Mouse (Mus musculus) heart, adult 8-10 months (tissue): ENCODE data around the gene Nol7. TPM values are rescaled to one million over a fixed set of nuclear protein-coding genes. Genes with fewer than 3 reads are reported as not detected.
A peak's percentile ranks its signal among the peaks of the same experiment; 100 is the strongest.

Source experiments
- DNase-seq: peaks from one replicate; pipeline ENCODE4 v3.0.0; 2022; ENCODE audit warnings: low spot score
- total RNA-seq, 4 experiments: library from RNA; stranded (reverse); gene quantifications; 2 replicates each; pipeline ENCODE4 v1.2.4; 2022

Gene Nol7
- 100 to 1,000 TPM in 3 of 4 experiments, 10 to 100 TPM in 1; 84.2 to 130 (median 113) TPM for total RNA-seq

DNA sequence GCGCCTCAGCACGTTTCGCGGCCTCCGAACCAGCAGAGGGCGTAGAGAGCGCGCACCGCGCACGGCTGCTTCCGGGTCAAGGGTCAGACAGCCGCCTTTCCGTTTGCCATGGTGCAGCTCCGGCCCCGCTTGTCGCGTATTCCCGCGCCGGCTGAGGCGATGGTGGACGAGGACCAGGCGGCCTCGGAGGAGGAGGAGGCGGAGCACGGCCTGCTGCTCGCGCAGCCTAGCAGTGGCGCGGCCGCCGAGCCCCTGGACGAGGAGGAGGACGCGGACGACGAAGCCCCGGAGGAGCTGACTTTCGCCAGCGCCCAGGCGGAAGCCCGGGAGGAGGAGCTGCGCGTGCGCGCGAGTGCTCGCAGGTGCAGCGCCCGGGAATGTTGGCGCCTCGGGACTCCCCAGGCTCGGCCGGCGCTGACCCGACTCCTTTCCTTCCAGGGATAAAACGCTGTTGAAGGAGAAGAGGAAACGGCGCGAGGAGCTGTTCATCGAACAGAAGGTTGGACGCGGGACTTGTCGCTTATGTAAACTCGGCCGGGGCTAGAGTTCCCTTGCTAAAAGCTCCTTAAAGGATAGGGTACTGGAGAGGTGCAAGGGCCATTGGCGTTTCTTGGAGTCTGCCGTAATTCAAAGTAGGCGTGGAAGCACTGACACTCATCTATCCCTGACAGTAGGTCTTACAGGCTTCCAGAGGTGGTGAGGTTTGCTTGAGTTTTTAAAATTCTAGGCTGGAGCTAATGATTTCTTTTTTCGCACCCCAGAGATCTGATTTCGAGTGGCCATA, at the start of gene Nol7:
TSS of gene Nol7 (plus strand) at position 94 of the 784 bp plus-strand sequence.
- peak; percentile 93 for DNase-seq

GRCm38 (mm10) chr13:43349376-43349775, 48.8 kb upstream of the Nol7 start:
- no peak for DNase-seq

DNA sequence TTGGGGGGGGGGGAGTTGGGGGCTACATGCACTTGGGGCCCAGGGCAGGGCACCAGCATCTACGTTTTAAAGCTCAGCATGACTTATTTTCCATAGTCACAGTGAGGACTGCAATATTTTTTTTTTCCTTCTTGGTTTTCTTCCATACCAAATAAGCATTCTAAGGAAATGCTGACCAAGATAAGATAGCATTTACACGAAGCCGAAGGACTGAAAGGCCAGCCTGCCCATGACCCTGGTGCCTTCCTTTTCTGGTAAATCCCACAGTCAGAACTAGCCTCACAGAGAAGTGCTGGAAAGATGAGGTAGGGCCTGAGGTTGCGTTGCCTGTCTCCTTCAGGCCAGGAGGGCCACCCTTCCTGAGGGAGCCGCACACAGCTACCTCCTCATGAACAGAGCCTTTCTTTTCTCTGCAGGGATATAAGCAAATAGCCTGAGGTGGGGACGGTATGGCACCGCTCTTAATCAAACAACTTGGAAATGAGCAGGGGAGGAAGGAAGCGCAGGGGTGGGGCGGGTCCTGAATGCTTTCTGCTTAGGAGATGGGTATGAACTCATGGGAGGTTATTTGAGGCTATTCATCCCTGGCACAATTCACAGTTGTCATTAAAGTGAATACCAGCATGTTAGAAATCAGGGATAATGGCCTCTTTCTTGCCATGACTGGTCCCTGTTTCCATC, 47.6 kb upstream of the Nol7 start:
- no peak for DNase-seq

DNA sequence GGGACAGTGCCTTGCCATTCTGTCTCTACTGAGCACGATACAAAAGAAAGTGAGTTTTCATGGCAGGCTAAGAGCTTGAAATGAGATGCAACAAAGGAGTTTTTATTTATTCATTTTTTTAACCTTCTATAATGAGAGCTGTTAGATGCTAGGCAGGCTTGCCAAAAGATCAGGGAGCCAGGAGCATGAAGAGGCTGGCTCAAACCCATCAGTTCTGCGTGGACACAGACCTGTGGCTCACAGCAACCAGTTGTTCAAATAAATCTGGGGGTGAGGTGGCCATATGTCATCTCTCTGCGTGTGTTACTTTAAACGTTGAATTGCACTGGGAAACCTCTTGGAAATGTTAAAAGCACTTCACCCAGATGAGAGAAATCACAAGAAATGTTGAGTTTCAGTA, 44.8 kb upstream of the Nol7 start:
- no peak for DNase-seq

GRCm38 (mm10) chr13:43354362-43354761, 43.8 kb upstream of the Nol7 start:
- DNase-seq: no peak

- no peak for DNase-seq
Measured at GRCm38 (mm10) chr13:43356346-43357125, 41.7 kb upstream of the Nol7 start.

DNA sequence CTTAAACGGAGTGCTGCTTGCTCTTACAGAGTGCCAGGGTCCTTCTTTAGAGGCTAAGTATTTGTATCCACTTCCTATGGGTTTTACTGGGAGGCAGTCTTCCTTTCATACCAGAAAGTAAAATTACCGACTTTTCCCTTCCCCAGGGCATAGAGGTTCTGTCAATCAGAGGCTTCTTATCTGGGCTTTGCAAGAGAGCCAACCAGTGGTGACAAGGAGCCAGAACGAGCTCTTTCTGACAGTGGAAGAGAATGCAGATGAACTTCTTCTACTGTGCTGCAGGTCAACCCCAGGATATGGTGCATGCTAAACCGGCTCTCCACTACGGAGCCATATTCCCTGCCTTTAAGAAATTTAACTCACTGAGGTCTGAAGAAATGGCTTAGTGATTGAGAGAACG, 37.7 kb upstream of the Nol7 start:
- no peak for DNase-seq

DNA sequence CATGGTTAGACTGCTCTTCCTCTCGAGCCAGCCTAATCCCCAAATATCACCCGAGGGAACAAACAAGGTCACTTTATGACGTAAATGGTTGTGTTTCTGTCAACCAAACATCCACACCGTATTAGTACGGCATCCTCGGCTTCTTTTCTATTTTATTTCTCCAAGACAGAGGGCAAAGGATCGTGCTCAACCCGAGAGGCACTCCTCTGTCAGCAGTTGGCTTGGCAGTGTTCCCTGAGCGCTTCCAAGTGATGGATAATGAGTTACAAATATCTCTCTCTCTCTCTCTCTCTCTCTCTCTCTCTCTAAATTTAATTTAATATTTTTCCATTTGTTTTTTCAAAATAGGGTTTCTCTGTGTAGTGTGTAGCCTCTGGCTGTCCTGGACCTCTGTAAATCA, 35.8 kb upstream of the Nol7 start:
- no peak for DNase-seq

GRCm38 (mm10) chr13:43364985-43365824, 33.0 kb upstream of the Nol7 start, which contains the start of gene Sirt5:
TSS of gene Sirt5 (plus strand) at chr13:43365496.
- peak; percentile 86 for DNase-seq

GRCm38 (mm10) chr13:43365825-43366184, 32.4 kb upstream of the Nol7 start:
- no peak for DNase-seq

DNA sequence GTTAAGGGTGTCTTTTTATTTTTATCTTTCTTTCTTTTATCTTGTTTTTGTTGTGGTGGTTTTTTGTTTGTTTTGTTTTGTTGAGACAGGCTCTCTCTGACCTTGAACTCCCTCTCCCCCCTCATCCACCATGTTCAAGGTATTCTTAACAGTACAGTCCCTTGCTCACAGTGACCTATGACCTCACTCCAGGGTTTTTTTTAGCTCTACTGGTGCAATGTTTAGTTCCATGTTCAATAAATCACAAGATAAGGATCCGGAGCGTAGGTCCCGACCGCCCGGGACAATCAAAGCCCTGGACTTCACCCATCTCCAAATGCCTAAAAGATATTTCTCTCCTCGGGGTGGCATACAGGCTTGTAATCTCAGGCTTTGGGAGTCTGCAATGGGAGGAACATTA, 28.1 kb upstream of the Nol7 start:
- no peak for DNase-seq

DNA sequence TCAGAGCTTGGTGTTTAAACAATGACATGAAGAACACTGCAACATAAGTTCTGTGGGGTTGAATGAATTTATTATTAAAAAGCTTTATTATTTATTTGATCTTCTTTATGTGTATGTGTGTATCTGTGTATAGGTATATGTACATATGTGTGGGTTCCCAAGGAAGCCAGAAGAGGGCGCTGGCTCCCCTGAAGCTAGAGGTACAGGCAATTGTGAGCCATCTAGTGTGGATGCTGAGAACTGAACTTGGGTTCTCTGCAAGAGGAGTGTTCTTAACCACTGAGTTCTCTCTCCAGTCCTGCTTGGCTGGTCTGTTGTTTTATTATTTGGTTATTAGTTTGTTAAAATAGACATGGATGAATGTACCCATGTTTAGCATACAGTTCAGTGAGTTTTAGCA, 25.3 kb upstream of the Nol7 start:
- DNase-seq: no peak

DNA sequence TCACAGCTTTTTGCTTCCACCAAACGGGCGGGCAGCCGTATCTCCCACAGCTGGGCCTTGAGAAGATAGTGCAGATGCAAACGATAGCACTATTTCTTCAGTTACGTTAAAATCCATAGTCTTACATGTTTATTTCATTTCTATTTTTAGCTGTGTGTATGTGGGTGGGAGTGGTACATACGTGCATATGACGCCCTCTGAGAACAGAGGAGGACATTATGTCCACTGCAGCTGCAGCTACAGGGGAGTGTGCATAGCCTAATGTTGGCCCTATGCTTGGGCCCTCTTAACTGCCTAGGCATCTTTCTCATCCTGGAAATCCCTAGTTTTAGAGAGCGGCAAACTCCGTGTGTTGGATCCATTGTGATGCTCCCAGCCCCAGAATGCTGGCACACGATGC, 24.0 kb upstream of the Nol7 start:
- no peak for DNase-seq

DNA sequence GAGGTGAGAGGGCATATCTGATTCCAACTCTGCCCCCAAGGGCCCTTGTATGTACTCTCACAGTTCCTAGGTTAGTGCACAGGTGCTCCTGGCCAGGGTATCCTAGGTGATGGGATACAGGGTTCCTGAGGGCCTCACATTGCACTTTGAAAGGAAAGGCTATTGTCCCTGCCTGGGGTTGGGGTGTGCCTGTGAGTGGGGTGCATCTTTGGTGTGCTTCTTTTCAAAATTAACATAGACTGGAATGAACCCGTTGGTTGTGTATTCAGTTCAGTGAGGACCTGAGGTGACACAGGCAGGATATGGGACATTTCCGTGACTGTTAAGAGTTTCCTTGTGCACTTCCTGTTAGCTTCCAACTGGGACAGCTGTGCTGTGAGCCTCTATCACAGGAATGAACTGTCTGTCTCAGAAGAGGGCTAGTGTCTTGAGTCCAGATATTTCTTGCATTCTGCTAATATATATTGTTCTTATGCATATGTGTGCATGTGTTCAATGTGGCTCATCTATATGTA, 23.2 kb upstream of the Nol7 start:
- DNase-seq: no peak

DNA sequence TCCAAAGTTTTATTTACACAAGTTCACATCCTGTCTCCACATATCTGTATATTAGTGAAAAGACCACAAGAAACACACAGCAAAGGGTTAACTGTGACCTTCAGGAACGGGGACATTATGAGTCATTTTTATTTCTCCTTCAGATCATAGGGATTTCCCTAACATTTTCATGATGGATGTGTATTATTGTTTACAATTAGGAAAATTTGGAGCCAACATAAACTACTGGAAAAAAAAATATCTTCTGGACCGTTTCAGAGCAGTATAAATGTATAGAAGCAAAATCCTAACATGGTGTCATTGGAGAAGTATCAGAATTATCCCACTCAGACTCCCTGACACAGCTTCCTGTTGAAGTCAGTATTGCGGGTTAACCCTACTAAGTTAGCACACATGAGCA, 18.2 kb upstream of the Nol7 start:
- DNase-seq: no peak

DNA sequence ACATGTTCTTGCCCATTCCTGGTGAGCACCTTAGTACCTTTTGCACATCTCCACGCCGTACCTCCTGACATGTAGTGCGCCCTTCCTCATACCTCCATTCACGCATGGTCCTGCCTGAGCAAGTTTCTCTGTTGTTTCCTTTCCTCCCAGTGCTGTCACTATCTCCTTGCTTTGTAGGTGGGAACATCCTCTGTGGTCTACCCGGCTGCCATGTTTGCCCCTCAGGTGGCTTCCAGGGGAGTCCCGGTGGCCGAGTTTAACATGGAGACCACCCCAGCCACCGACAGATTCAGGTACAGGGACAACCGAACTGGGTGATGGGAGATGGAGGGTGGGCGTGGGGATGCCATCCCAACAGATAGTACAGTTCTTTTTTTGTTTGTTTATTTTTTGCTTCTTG, 12.9 kb upstream of the Nol7 start:
- DNase-seq: no peak

DNA sequence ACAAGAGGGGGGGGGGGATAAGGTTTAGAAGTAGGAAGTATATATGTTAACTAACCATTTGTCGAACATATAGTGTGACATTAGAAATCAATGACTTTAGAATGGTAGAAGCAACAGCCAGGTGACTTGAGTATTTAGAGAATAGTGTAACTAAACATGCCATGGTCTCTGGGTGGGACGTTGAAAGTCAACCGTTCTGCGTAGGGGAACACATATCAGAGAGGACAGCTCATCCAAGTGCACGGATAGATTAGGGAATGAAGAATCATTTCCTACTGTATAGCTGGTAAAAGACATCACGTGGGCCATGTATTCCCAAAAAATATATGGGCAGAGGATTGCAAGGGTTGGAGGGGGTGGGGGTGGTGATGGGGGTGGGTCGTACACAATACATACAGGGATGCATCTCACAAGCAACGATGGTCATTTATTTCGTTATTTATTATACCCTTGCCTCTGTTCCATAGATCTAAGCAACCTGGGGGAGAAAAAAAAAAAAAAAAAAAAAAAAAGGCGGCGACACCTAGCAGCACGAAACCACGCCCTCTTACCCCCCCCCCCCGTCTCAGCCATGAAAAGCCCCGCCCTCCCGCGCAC, 392 bp upstream of the Nol7 start:
- no peak for DNase-seq

DNA sequence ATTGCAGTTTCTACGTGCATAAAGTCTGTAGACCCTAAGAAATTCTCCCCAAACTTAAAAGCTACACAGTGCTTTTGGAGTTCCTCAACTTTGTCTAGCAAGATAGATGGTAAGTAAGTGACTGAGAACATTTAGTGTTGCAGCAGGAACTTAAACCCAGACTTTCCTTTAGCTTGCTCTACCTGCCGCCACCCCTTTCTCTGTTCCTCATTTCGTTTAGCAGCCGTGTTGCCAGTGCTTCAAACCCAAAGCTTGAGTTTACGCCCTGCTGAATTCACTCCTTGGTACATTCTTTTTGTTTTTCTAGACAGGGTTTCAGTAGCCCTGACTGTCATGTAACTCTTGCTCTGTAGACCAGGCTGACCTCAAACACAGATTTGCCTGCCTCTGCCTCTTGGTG, 1.4 kb downstream of the Nol7 start:
- DNase-seq: no peak

- no peak for DNase-seq
Measured at GRCm38 (mm10) chr13:43412311-43412710, 14.1 kb downstream of the Nol7 start.

DNA sequence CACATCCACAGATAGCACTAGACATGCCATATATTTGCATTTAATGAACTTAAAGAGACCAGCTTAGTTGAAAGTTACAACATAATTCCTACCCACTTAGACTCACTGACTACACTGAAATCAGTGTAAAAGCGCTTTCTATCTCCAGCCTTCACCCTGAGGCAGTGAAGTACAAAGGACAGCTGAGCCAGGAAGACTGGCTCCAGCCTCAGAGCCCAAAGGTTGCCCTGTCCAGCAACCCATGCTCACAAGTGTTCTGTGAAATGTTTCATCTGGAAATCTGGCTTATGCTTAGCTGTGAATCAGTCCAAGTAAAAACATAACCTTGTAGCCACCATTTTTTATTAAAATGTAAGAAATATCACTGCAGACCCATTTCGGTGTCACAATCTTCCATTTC, 15.4 kb downstream of the Nol7 start:
- no peak for DNase-seq

DNA sequence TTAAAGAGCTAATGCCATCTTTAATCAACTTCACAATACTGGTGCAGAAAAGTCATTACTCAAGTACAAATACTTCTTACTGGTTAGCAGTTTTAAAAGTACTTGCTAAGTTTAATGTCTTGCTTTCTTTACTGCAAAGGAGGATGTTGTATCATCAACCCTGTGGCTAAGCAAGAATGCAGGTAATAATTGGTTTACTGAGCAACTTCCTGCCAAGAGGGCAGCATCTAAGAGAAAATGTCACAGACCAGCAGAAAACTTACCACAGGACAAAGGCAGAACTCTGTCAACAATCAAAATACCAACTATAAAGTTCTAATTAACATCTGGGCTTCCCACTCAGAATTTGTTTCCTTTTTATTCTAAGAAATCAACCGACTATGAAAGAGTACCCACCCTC, 17.1 kb downstream of the Nol7 start:
- no peak for DNase-seq
